ENCODE assay signal across 10 mouse cellular contexts in genomic region chr5:122324608-122325431, GRCm38 (mm10). TPM values are rescaled to one million over a fixed set of nuclear protein-coding genes. Genes with fewer than 3 reads are reported as not detected.
DNase-seq lines count a peak whose midpoint lies in the region; ATAC-seq and TF ChIP-seq lines count a peak whose summit lies in the region.
"Had no signal": no experiment of that assay in that cellular context is flagged by ENCODE, and none has a peak within 500 bp of the region (broad histone marks: within the 10 kb centered on the region; RNA-seq: fewer than 3 reads in every experiment).

No protein-coding gene starts in this region.

- no peaks in the 10 kb centered on the region for H3K9me3 ChIP-seq in forebrain, embryonic 14.5 days (replicated peaks; ENCODE audit: control insufficient read depth, low read length)
- H3K9me3 ChIP-seq in liver, embryonic 11.5 days (ENCODE audit: control insufficient read depth, low read length): no peaks in the 10 kb centered on the region
- H3K9me3 ChIP-seq: stomach, embryonic 15.5 days had no signal

- no peak overlapping the region for H3K9ac ChIP-seq in forebrain, embryonic 14.5 days (ENCODE audit: low read length)
- no peak overlapping the region for H3K9ac ChIP-seq in liver, embryonic 11.5 days (ENCODE audit: low read depth, low read length)
- H3K9ac ChIP-seq: stomach, embryonic 15.5 days had no signal

- no peak overlapping the region for H3K27ac ChIP-seq in forebrain, embryonic 14.5 days (ENCODE audit: low read depth, low read length)
- no peak overlapping the region for H3K27ac ChIP-seq in liver, embryonic 11.5 days (ENCODE audit: low read depth, low read length)
- H3K27ac ChIP-seq: stomach, embryonic 15.5 days had no signal

- H3ac ChIP-seq in C2C12 (ENCODE audit: control insufficient read depth, insufficient read length, low read depth): no peak overlapping the region

- H3K4me1 ChIP-seq in forebrain, embryonic 14.5 days (ENCODE audit: control insufficient read depth, insufficient read depth, low read length): no peaks in the 10 kb centered on the region
- 0 out of 2 replicates have a peak, but pooled peaks cover under 1% of the 10 kb centered on the region for H3K4me1 ChIP-seq in liver, embryonic 11.5 days (replicated peaks; ENCODE audit: control insufficient read depth, insufficient read depth, low read length)

- H3K36me3 ChIP-seq in C2C12 (ENCODE audit: control insufficient read depth, insufficient read depth): peaks cover 13% of the 10 kb centered on the region
- peaks cover 51% of the 10 kb centered on the region for H3K36me3 ChIP-seq in forebrain, embryonic 14.5 days (ENCODE audit: control insufficient read depth, insufficient read depth, low read length)
- peaks cover 15% of the 10 kb centered on the region; the same call in 1 of the 2 replicates for H3K36me3 ChIP-seq in liver, embryonic 11.5 days (ENCODE audit: control insufficient read depth, insufficient read depth, low read length)

- no peak overlapping the region for H3K4me3 ChIP-seq in C2C12 (ENCODE audit: insufficient read depth, poor library complexity, severe bottlenecking)
- H3K4me3 ChIP-seq in forebrain, embryonic 14.5 days (ENCODE audit: low read depth, low read length): no peak overlapping the region
- no peak overlapping the region for H3K4me3 ChIP-seq in liver, embryonic 11.5 days (ENCODE audit: low read depth, low read length)
- H3K4me3 ChIP-seq: stomach, embryonic 15.5 days had no signal

- no peaks in the 10 kb centered on the region for H3K79me3 ChIP-seq in C2C12 (ENCODE audit: low read depth)

- WGBS in forebrain, embryonic 14.5 days: 90% methylated on average over 23 of the region's 23 CpGs
- WGBS in liver, embryonic 11.5 days: 85% methylated on average over 23 of the region's 23 CpGs

- TF ChIP-seq CTCF in C2C12 (IDR thresholded peaks at IDR 0.05; ENCODE audit: control insufficient read depth, insufficient read depth, insufficient read length): no peak

- H3K79me2 ChIP-seq in C2C12 (ENCODE audit: control insufficient read depth, insufficient read depth): no peaks in the 10 kb centered on the region

- no peaks in the 10 kb centered on the region for H3K27me3 ChIP-seq in C2C12 (ENCODE audit: control insufficient read depth, insufficient read depth, insufficient read length)
- H3K27me3 ChIP-seq in forebrain, embryonic 14.5 days (replicated peaks; ENCODE audit: control insufficient read depth, insufficient read depth, low read length): no peaks in the 10 kb centered on the region
- no peaks in the 10 kb centered on the region for H3K27me3 ChIP-seq in liver, embryonic 11.5 days (replicated peaks; ENCODE audit: control insufficient read depth, insufficient read depth, low read length)
- H3K27me3 ChIP-seq: stomach, embryonic 15.5 days had no signal

- intact Hi-C loops in left cerebral cortex, postnatal 4 days (cut with DNase I): no loop called here
- intact Hi-C loops in heart, postnatal 10 days (cut with DNase I): no loop called here

- ATAC-seq in forebrain, embryonic 14.5 days: no peak
- no peak for ATAC-seq in liver, embryonic 11.5 days (replicated peaks; ENCODE audit: low FRiP score)

- peak; percentile 51 for DNase-seq in adrenal gland, postnatal 25 days
- DNase-seq in frontal cortex, postnatal 25 days (ENCODE audit: low spot score in 2 of 2): peak; percentile 46 to 59
- peak; percentile 17 for DNase-seq in left cerebral cortex, postnatal 4 days
- DNase-seq in forebrain, embryonic 14.5 days (ENCODE audit: low spot score): no peak
- DNase-seq in Muller cell, postnatal 12 days (ENCODE audit: inconsistent ontology term): no peak
- no peak for DNase-seq in heart, postnatal 10 days
- no peak for DNase-seq in liver, embryonic 11.5 days (ENCODE audit: low spot score)
- DNase-seq: kidney, adult 9 months had no signal

- H3K4me2 ChIP-seq in forebrain, embryonic 14.5 days (ENCODE audit: low read length): no peak overlapping the region
- H3K4me2 ChIP-seq in liver, embryonic 11.5 days: no peak overlapping the region
- H3K4me2 ChIP-seq: stomach, embryonic 15.5 days had no signal

TF ChIP-seq in C2C12, 6 proteins besides CTCF, POLR2A, EP300 and RAD21:
- TF ChIP-seq MYOG (IDR thresholded peaks at IDR 0.05; ENCODE audit: control insufficient read depth, extremely low read depth, insufficient read length) (no peak), CEBPB (IDR thresholded peaks at IDR 0.05; ENCODE audit: low read depth) (no peak), USF1 (IDR thresholded peaks at IDR 0.05; ENCODE audit: low read depth) (peak; percentile 10), FOSL1 (IDR thresholded peaks at IDR 0.05; ENCODE audit: insufficient read depth, low read length, poor library complexity, severe bottlenecking) (no peak), MYOD1 (IDR thresholded peaks at IDR 0.05; ENCODE audit: control insufficient read depth, insufficient read length, low read depth) (no peak), MAX (IDR thresholded peaks at IDR 0.05) (no peak)

RNA-seq across cellular contexts. Expression of gene Rad9b, which starts 29.2 kb away (rescaled TPM):
- polyA plus RNA-seq in C2C12 (2012; fragmentation: generic; extraction: Trizol): 0.73 TPM
- total RNA-seq in adrenal gland, postnatal 25 days (2021): 3.9 and 5.1 TPM in 2 replicates
- total RNA-seq in left cerebral cortex, postnatal 4 days (2021): 1 to 10 TPM; 6.1 to 6.8 TPM
- 12.2 and 13.1 TPM in 2 replicates for polyA plus RNA-seq in forebrain, embryonic 14.5 days (2014; fragmentation: Nextera tagmentation; extraction: Ambion mirVana)
- 1 to 10 TPM; 1.1 to 1.4 TPM for total RNA-seq in heart, postnatal 10 days (2021)
- polyA plus RNA-seq in liver, embryonic 11.5 days (2014; fragmentation: Nextera tagmentation; extraction: Ambion mirVana): 7.0 and 7.9 TPM in 2 replicates

RNA-seq across cellular contexts. Expression of gene Vps29, which starts 29.3 kb away (rescaled TPM):
- 148 TPM for polyA plus RNA-seq in C2C12 (2012; fragmentation: generic; extraction: Trizol)
- 123 and 135 TPM in 2 replicates for total RNA-seq in adrenal gland, postnatal 25 days (2021)
- 100 to 1,000 TPM; 202 to 208 TPM for total RNA-seq in left cerebral cortex, postnatal 4 days (2021)
- 288 and 315 TPM in 2 replicates for polyA plus RNA-seq in forebrain, embryonic 14.5 days (2014; fragmentation: Nextera tagmentation; extraction: Ambion mirVana)
- 100 to 1,000 TPM; 109 to 122 TPM for total RNA-seq in heart, postnatal 10 days (2021)
- 204 and 211 TPM in 2 replicates for polyA plus RNA-seq in liver, embryonic 11.5 days (2014; fragmentation: Nextera tagmentation; extraction: Ambion mirVana)

RNA-seq across cellular contexts. Expression of gene Pptc7, which starts 40.7 kb away (rescaled TPM):
- 6.3 TPM for polyA plus RNA-seq in C2C12 (2012; fragmentation: generic; extraction: Trizol)
- 48.2 and 52.6 TPM in 2 replicates for total RNA-seq in adrenal gland, postnatal 25 days (2021)
- 10 to 100 TPM; 17.1 to 18.5 TPM for total RNA-seq in left cerebral cortex, postnatal 4 days (2021)
- 5.2 and 5.9 TPM in 2 replicates for polyA plus RNA-seq in forebrain, embryonic 14.5 days (2014; fragmentation: Nextera tagmentation; extraction: Ambion mirVana)
- 10 to 100 TPM; 63.4 to 83.1 TPM for total RNA-seq in heart, postnatal 10 days (2021)
- 6.7 and 8.2 TPM in 2 replicates for polyA plus RNA-seq in liver, embryonic 11.5 days (2014; fragmentation: Nextera tagmentation; extraction: Ambion mirVana)

RNA-seq across cellular contexts. Expression of gene Gpn3, which starts 46.9 kb away (rescaled TPM):
- 35.9 TPM for polyA plus RNA-seq in C2C12 (2012; fragmentation: generic; extraction: Trizol)
- 38.2 and 42.6 TPM in 2 replicates for total RNA-seq in adrenal gland, postnatal 25 days (2021)
- 10 to 100 TPM; 19.9 to 20.6 TPM for total RNA-seq in left cerebral cortex, postnatal 4 days (2021)
- 54.9 and 57.2 TPM in 2 replicates for polyA plus RNA-seq in forebrain, embryonic 14.5 days (2014; fragmentation: Nextera tagmentation; extraction: Ambion mirVana)
- 10 to 100 TPM; 24.3 to 25.5 TPM for total RNA-seq in heart, postnatal 10 days (2021)
- 112 and 114 TPM in 2 replicates for polyA plus RNA-seq in liver, embryonic 11.5 days (2014; fragmentation: Nextera tagmentation; extraction: Ambion mirVana)

RNA-seq across cellular contexts. Expression of gene Fam216a, which starts 47.3 kb away (rescaled TPM):
- polyA plus RNA-seq in C2C12 (2012; fragmentation: generic; extraction: Trizol): 49.5 TPM
- 31.3 and 32.1 TPM in 2 replicates for total RNA-seq in adrenal gland, postnatal 25 days (2021)
- total RNA-seq in left cerebral cortex, postnatal 4 days (2021): 10 to 100 TPM; 62.7 to 65.4 TPM
- polyA plus RNA-seq in forebrain, embryonic 14.5 days (2014; fragmentation: Nextera tagmentation; extraction: Ambion mirVana): 146 and 157 TPM in 2 replicates
- total RNA-seq in heart, postnatal 10 days (2021): 10 to 100 TPM; 17.1 to 22.7 TPM
- 50.7 and 52.1 TPM in 2 replicates for polyA plus RNA-seq in liver, embryonic 11.5 days (2014; fragmentation: Nextera tagmentation; extraction: Ambion mirVana)

Comparison
In these comparisons a context has a peak if more than half of its experiments do, and no peak if none do; other contexts are left out.
1. DNase-seq: peak in adrenal gland, postnatal 25 days (single experiment), frontal cortex, postnatal 25 days (2 of 2) and left cerebral cortex, postnatal 4 days (single experiment); none in forebrain, embryonic 14.5 days (single experiment), Muller cell, postnatal 12 days (single experiment), heart, postnatal 10 days (0 of 2) and liver, embryonic 11.5 days (single experiment).